Mouse (Mus musculus) cerebellum, adult 2 months (tissue): ENCODE results near the gene Trim27.

Source experiments
- CTCF ChIP-seq: fragments of 200-500 bp; IDR thresholded peaks from 2 replicates; pipeline ENCODE4 v1.5.1; 2011; ENCODE audit warnings: low read depth, mild to moderate bottlenecking, control low read depth, low read length, moderate library complexity, borderline replicate concordance; ENCODE audit not compliant: insufficient read depth
- POLR2A ChIP-seq: fragments of 200-500 bp; IDR thresholded peaks from 2 replicates; pipeline ENCODE4 v1.6.1; 2011; ENCODE audit warnings: low read length, control low read depth, borderline replicate concordance; ENCODE audit not compliant: insufficient read depth

DNA sequence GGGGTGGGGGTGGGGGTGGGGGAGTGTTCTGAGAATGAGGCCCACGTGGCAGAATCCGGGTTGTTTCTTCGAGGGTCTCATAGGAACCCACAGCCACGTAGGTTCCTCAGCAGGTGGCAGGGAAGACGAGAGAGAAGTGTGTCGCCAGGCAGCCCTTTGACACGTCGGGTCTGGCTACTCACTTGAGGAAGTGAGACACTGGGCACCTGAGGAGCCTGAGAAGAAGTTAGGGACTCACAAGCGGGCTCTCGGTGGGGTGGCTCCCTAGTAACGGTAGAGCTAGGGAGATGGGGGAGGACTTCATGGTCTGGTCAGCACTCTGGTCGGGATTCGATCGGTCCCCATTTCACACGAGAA lies at the start of gene Trim27:
- TF ChIP-seq CTCF (no peak), POLR2A (no peak)
